ENCODE assay signal across 15 mouse cellular contexts in genomic region chr3:116964426-116964825, GRCm38 (mm10). TPM values are rescaled to one million over a fixed set of nuclear protein-coding genes. Genes with fewer than 3 reads are reported as not detected.
DNase-seq lines count a peak whose midpoint lies in the region; TF ChIP-seq lines count a peak whose summit lies in the region.
"Had no signal": no experiment of that assay in that cellular context is flagged by ENCODE, and none has a peak within 500 bp of the region (broad histone marks: within the 10 kb centered on the region; RNA-seq: fewer than 3 reads in every experiment).

No protein-coding gene starts in this region.

- H3K27me3 ChIP-seq in kidney, adult 2 months (replicated peaks; ENCODE audit: control insufficient read depth, insufficient read depth, low read length): no peaks in the 10 kb centered on the region
- H3K27me3 ChIP-seq: hindbrain, embryonic 15.5 days had no signal

- no peaks in the 10 kb centered on the region for H3K4me1 ChIP-seq in kidney, adult 2 months (ENCODE audit: control insufficient read depth, insufficient read depth, low read length)

- 86% methylated on average over 9 of the region's 9 CpGs for WGBS in kidney, adult 2 months

- peak; percentile 43 for DNase-seq in kidney, adult 2 months
- no peak for DNase-seq in kidney, adult 11 months
- peak; percentile 49 for DNase-seq in testis, postnatal 10 days (ENCODE audit: low spot score)
- DNase-seq in testis, postnatal 14 days (ENCODE audit: low spot score): no peak
- peak; percentile 77 to 83 for DNase-seq in heart, adult 9 months (ENCODE audit: low spot score in 2 of 2)
- DNase-seq in skeletal muscle tissue, adult 2 months (ENCODE audit: low read depth, low spot score): peak; percentile 58
- no peak for DNase-seq in spleen, postnatal 4 days (ENCODE audit: low spot score in 2 of 2)
- no peak for DNase-seq in cerebellum, adult 11-12 months
- DNase-seq: lung, embryonic 14.5 days; right cerebral cortex, postnatal 14 days; thymus, postnatal 36 days had no signal

- no peak overlapping the region for H3K27ac ChIP-seq in kidney, adult 2 months (ENCODE audit: insufficient read depth, low read depth, low read length)
- H3K27ac ChIP-seq: hindbrain, embryonic 15.5 days had no signal

- no peak overlapping the region for H3K4me3 ChIP-seq in kidney, adult 2 months (ENCODE audit: insufficient read depth, low read depth, low read length)
- H3K4me3 ChIP-seq: hindbrain, embryonic 15.5 days; myocyte had no signal

- no peaks in the 10 kb centered on the region for H3K36me3 ChIP-seq in kidney, adult 2 months (ENCODE audit: control insufficient read depth, insufficient read depth, low read length)
- H3K36me3 ChIP-seq: hindbrain, embryonic 15.5 days had no signal

- no peak for TF ChIP-seq CTCF in kidney, adult 2 months (conservative IDR thresholded peaks at IDR 0.05; ENCODE audit: insufficient read depth, insufficient read length, low read depth, low read length)

- no peak for TF ChIP-seq POLR2A in kidney, adult 2 months (IDR thresholded peaks at IDR 0.05; ENCODE audit: low read depth, low read length)

RNA-seq across cellular contexts. Expression of gene 4930455H04Rik, which starts 3.6 kb away (rescaled TPM):
- polyA plus RNA-seq in kidney, adult 2 months (2012; rRNA removed): not detected in 2 replicates
- polyA plus RNA-seq: activated CD4-positive, CD25-positive, alpha-beta regulatory T cell, adult 4 months; forebrain, embryonic 11.5 days; hindbrain, embryonic 15.5 days; lung, embryonic 14.5 days; myocyte had no signal

RNA-seq across cellular contexts. Expression of gene Palmd, which starts 4.4 kb away (rescaled TPM):
- 1.3 and 2.0 TPM in 2 replicates for polyA plus RNA-seq in kidney, adult 2 months (2012; rRNA removed)
- polyA plus RNA-seq: activated CD4-positive, CD25-positive, alpha-beta regulatory T cell, adult 4 months had no signal

Comparison
In these comparisons a context has a peak if more than half of its experiments do, and no peak if none do; other contexts are left out.
1. DNase-seq: peak in kidney, adult 2 months (single experiment), testis, postnatal 10 days (single experiment), heart, adult 9 months (2 of 2) and skeletal muscle tissue, adult 2 months (single experiment); none in kidney, adult 11 months (single experiment), testis, postnatal 14 days (single experiment), spleen, postnatal 4 days (0 of 2) and cerebellum, adult 11-12 months (single experiment).